Mouse (Mus musculus) C2C12 (cell line): ENCODE data around the gene Krt19. TPM values are rescaled to one million over a fixed set of nuclear protein-coding genes. Genes with fewer than 3 reads are reported as not detected.

Experiments
- H3K27me3 ChIP-seq: one replicate; pipeline ENCODE4 v1.6.1; 2011; ENCODE audit not compliant: control insufficient read depth, insufficient read depth, insufficient read length
- H3K36me3 ChIP-seq: one replicate; pipeline ENCODE4 v1.6.1; 2011; ENCODE audit not compliant: control insufficient read depth, insufficient read depth
- H3K4me3 ChIP-seq: one replicate; pipeline ENCODE4 v1.5.1; 2011; ENCODE audit warnings: mild to moderate bottlenecking, control low read depth; ENCODE audit not compliant: poor library complexity, insufficient read depth, severe bottlenecking
- H3K79me2 ChIP-seq: one replicate; pipeline ENCODE4 v1.6.1; 2011; ENCODE audit not compliant: control insufficient read depth, insufficient read depth
- H3K79me3 ChIP-seq: one replicate; pipeline ENCODE4 v1.6.1; 2011; ENCODE audit warnings: low read depth, control low read depth
- H3ac ChIP-seq: one replicate; pipeline ENCODE3; 2011; ENCODE audit warnings: low read depth; ENCODE audit not compliant: control insufficient read depth, insufficient read length
- CEBPB ChIP-seq: IDR thresholded peaks from one replicate; pipeline ENCODE4 v1.6.1; 2011; ENCODE audit warnings: low read depth, mild to moderate bottlenecking, control low read depth, moderate library complexity
- CTCF ChIP-seq: IDR thresholded peaks from one replicate; pipeline ENCODE4 v1.5.1; 2011; ENCODE audit not compliant: control insufficient read depth, insufficient read depth, insufficient read length
- FOSL1 ChIP-seq: IDR thresholded peaks from one replicate; pipeline ENCODE4 v1.8.0; 2011; ENCODE audit warnings: mild to moderate bottlenecking, low read length; ENCODE audit not compliant: poor library complexity, insufficient read depth, severe bottlenecking
- MAX ChIP-seq: IDR thresholded peaks from one replicate; pipeline ENCODE4 v1.6.1; 2011; ENCODE audit warnings: mild to moderate bottlenecking, control low read depth
- MYOD1 ChIP-seq: IDR thresholded peaks from one replicate; pipeline ENCODE4 v1.6.1; 2011; ENCODE audit warnings: low read depth; ENCODE audit not compliant: control insufficient read depth, insufficient read length
- MYOG ChIP-seq: IDR thresholded peaks from one replicate; pipeline ENCODE4 v1.6.1; 2011; ENCODE audit not compliant: control insufficient read depth, insufficient read length; ENCODE audit errors: extremely low read depth
- USF1 ChIP-seq: IDR thresholded peaks from one replicate; pipeline ENCODE4 v1.6.1; 2011; ENCODE audit warnings: low read depth, mild to moderate bottlenecking, control low read depth, moderate library complexity
- polyA plus RNA-seq: library from polyadenylated mRNA; unstranded; fragments of >200 nt; fragmentation: generic; extraction: Trizol; gene quantifications from one replicate; pipeline ENCODE4 v1.2.1, GENCODE M21; 2012; ENCODE audit warnings: missing spikeins

Krt19 gene
- polyA plus RNA-seq, 1 experiment, result 3.5 TPM

- no peaks in the 10 kb centered on the region for H3K27me3 ChIP-seq
- H3K36me3 ChIP-seq, result no peaks in the 10 kb centered on the region
- TF ChIP-seq CTCF, result no peak
- no peak for TF ChIP-seq MYOG
- TF ChIP-seq MAX, result no peak
- TF ChIP-seq USF1, result no peak
- TF ChIP-seq FOSL1, result no peak
- TF ChIP-seq MYOD1, result no peak
- TF ChIP-seq CEBPB, result no peak
These were observed 8.9 kb upstream of the Krt19 start for GRCm38 (mm10) chr11:100157331-100157730.

DNA sequence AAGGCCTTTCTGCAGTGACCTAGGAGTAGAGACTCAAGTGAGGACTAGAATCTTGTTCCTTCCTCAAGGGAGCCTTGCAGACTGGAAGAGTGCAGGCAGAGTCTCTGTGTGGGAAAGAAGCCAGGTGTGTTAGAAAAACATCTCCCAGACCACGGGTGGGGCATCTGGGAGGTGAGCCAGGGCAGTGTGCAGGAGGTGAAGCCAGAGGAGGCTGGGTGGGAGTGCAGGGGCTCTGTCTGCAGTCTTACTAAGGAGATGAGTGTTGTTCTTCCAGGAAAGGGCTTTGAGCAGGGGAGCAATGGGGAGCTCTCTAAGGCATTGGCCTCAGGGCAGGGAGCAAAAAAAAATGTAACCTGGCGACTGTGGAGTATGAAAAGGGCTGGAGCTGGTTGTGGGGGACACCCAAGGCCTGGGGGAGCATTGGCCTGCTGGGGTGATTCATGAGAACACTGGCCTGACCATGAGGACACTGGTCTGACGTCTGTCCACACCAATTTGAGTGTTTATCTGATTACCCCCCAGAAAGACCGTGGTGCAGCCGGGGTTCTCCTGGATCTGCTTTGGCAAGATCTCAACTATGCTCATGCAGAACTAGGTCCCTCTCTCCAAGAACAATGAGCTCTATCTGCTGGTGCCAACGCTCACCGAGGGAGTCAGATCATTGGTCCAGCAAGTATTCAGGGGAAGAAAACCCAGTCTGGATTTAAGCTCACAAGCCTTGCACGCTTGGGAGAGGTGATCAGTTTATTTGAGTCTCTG lies 7.2 kb upstream of the Krt19 start:
- H3K79me3 ChIP-seq, result no peaks in the 10 kb centered on the region
- no peaks in the 10 kb centered on the region for H3K27me3 ChIP-seq
- TF ChIP-seq FOSL1 (no peak), CEBPB (no peak), MAX (no peak), USF1 (no peak), CTCF (no peak), MYOD1 (no peak), MYOG (no peak)
- H3ac ChIP-seq, result no peak overlapping the region
- no peak overlapping the region for H3K4me3 ChIP-seq
- H3K79me2 ChIP-seq, result no peaks in the 10 kb centered on the region
- no peaks in the 10 kb centered on the region for H3K36me3 ChIP-seq

More at GRCm38 (mm10) chr11:100157331-100157730, 8.9 kb upstream of the Krt19 start:
- H3K4me3 ChIP-seq, result no peak overlapping the region
- no peaks in the 10 kb centered on the region for H3K79me2 ChIP-seq
- no peaks in the 10 kb centered on the region for H3K79me3 ChIP-seq
- H3ac ChIP-seq, result no peak overlapping the region

DNA sequence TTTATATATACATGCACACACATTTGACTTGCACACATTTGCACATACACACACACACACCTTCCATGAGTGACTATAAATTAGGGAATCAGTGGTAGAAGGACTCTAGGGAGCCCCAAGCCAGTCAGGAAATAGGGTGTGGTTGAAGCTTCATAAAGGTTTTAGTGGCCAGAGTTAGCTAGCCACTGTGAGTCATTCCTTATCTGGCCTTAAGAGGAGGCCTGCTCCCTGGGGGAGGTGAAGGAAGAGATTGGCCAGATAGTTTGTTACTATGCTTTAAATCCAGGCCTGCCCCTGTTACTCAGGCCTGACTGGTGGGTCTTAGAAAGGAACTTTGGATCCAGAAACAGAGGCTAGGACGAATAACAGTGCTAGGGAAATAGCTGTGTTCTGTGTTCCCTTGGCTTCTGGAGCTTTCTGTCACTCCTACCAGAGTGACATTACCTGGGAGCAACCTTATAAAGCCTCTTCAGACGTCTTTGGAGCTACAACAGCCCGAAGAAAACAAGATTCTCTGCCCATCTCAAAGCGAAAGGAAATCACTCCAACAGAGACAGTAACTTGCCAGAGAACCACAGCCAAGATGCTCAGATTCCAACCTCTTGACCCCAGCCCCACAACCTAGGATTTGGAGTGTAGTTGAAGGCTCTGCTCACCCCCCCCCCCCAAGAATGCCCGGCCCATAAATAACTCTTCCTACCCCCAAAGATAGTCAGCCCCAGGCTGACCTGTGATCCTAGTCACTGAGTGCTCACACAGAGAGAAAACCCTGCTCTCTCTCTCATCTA lies 705 bp downstream of the Krt19 start:
- H3K27me3 ChIP-seq, result no peaks in the 10 kb centered on the region
- no peaks in the 10 kb centered on the region for H3K36me3 ChIP-seq
- no peak overlapping the region for H3K4me3 ChIP-seq
- no peaks in the 10 kb centered on the region for H3K79me3 ChIP-seq
- no peak overlapping the region for H3ac ChIP-seq
- H3K79me2 ChIP-seq, result no peaks in the 10 kb centered on the region
- TF ChIP-seq MAX (peak; percentile 15), FOSL1 (peak; percentile 75), MYOD1 (peak; percentile 24), USF1 (no peak)

GRCm38 (mm10) chr11:100145858-100146560 lies 2.5 kb downstream of the Krt19 start:
- H3K79me3 ChIP-seq, result no peaks in the 10 kb centered on the region
- TF ChIP-seq CEBPB (no peak), MYOG (no peak), FOSL1 (no peak), CTCF (no peak), MYOD1 (no peak), MAX (no peak)
- no peak overlapping the region for H3ac ChIP-seq
- H3K27me3 ChIP-seq, result no peaks in the 10 kb centered on the region
- no peaks in the 10 kb centered on the region for H3K36me3 ChIP-seq
- H3K79me2 ChIP-seq, result no peaks in the 10 kb centered on the region
- no peak overlapping the region for H3K4me3 ChIP-seq

GRCm38 (mm10) chr11:100145104-100145503 lies 3.4 kb downstream of the Krt19 start:
- H3K79me3 ChIP-seq, result no peaks in the 10 kb centered on the region
- H3K36me3 ChIP-seq, result no peaks in the 10 kb centered on the region
- no peaks in the 10 kb centered on the region for H3K27me3 ChIP-seq
- no peaks in the 10 kb centered on the region for H3K79me2 ChIP-seq
- no peak for TF ChIP-seq CEBPB
- no peak for TF ChIP-seq MYOD1
- TF ChIP-seq CTCF, result no peak
- no peak for TF ChIP-seq FOSL1
- TF ChIP-seq MYOG, result no peak
- TF ChIP-seq USF1, result no peak
- no peak for TF ChIP-seq MAX
- no peak overlapping the region for H3K4me3 ChIP-seq
- H3ac ChIP-seq, result no peak overlapping the region
